ENCODE assay signal across 16 mouse cellular contexts in the genomic region with DNA sequence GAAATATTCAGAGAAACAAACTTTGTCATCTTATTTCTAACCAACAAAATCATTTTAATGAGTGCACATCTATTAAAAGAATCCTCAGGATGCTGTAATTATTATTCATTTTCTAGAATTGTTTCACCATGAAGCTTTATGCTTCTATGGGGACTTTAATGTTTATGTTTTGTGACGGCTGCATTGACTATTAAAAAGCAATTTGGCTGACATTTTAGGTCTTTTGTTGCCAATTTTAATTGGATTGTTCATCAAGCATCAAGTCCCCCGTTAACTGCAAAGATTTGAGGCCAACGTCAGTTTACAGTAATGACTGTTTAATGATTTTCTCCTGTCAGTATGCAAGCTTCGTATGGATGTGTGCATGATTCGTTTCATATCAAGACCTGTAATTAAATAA.
"Had no signal": no experiment of that assay in that cellular context is flagged by ENCODE, and none has a peak within 500 bp of the region (broad histone marks: within the 10 kb centered on the region; RNA-seq: fewer than 3 reads in every experiment).

No protein-coding gene starts in this region.

- H3K9me3 ChIP-seq: kidney, embryonic 15.5 days; liver, embryonic 13.5 days; megakaryocyte, embryonic 14.5 days; midbrain, embryonic 10.5 days; midbrain, embryonic 13.5 days; neural tube, embryonic 12.5 days; neural tube, embryonic 15.5 days had no signal

- H3K27ac ChIP-seq: kidney, embryonic 15.5 days; left cerebral cortex, adult 2 months; liver, embryonic 13.5 days; midbrain, embryonic 10.5 days; midbrain, embryonic 13.5 days; neural tube, embryonic 12.5 days; neural tube, embryonic 15.5 days had no signal

- DNase-seq: kidney, adult 2 months; kidney, postnatal 10 days; kidney, postnatal 36 days; layer of hippocampus, postnatal 36 days; liver, embryonic 13.5 days; lung, adult 2 months; thymus, adult 18-20 months; thymus, postnatal 36 days had no signal

- H3K27me3 ChIP-seq: kidney, embryonic 15.5 days; liver, embryonic 13.5 days; megakaryocyte, embryonic 14.5 days; midbrain, embryonic 13.5 days; neural tube, embryonic 12.5 days; neural tube, embryonic 15.5 days had no signal

- H3K9ac ChIP-seq: kidney, embryonic 15.5 days; liver, embryonic 13.5 days; midbrain, embryonic 13.5 days; neural tube, embryonic 12.5 days; neural tube, embryonic 15.5 days had no signal

- H3K4me3 ChIP-seq: kidney, embryonic 15.5 days; left cerebral cortex, adult 2 months; liver, embryonic 13.5 days; megakaryocyte, embryonic 14.5 days; midbrain, embryonic 10.5 days; midbrain, embryonic 13.5 days; neural tube, embryonic 12.5 days; neural tube, embryonic 15.5 days had no signal

- ATAC-seq: lung, postnatal 0 days; midbrain, embryonic 13.5 days had no signal

- H3K4me1 ChIP-seq: kidney, embryonic 15.5 days; liver, embryonic 13.5 days; megakaryocyte, embryonic 14.5 days; midbrain, embryonic 10.5 days; midbrain, embryonic 13.5 days; neural tube, embryonic 12.5 days; neural tube, embryonic 15.5 days had no signal

- H3K4me2 ChIP-seq: kidney, embryonic 15.5 days; liver, embryonic 13.5 days; midbrain, embryonic 13.5 days; neural tube, embryonic 12.5 days; neural tube, embryonic 15.5 days had no signal

- H3K36me3 ChIP-seq: kidney, embryonic 15.5 days; liver, embryonic 13.5 days; midbrain, embryonic 10.5 days; midbrain, embryonic 13.5 days; neural tube, embryonic 12.5 days; neural tube, embryonic 15.5 days had no signal
